Mouse (Mus musculus) megakaryocyte, embryonic 14.5 days (primary cell): ENCODE data around the gene Elac2.

Source experiments
- FLI1 ChIP-seq: IDR thresholded peaks from 2 replicates; pipeline ENCODE4 v1.6.1; 2012; ENCODE audit warnings: low read length, inconsistent platforms, mixed read lengths
- GATA1 ChIP-seq: IDR thresholded peaks from 3 replicates; pipeline ENCODE4 v1.6.1; 2012; ENCODE audit warnings: mixed read lengths, low read length, inconsistent platforms, borderline replicate concordance

DNA sequence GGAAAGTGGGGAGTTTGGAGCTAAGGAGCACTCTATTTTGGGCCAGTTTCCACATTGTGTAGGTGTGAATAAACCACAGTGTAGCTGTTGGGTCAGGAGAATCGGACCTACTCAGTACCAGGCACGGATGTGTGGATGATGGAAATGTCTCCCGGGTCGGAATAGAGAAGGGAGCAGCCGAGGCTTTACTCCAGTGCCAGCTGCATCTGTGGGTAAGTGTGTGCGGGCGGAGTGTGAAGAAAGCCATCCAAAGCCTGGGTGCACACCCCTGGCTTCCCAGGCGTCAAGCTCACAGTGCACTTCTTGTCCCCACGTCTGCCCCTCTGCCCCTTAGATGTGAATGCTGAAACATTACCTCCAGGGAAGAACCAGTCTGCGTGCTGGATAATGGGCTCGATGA lies 43.9 kb downstream of the Elac2 start:
- no peak for TF ChIP-seq FLI1
- TF ChIP-seq GATA1: no peak
